Mouse (Mus musculus) layer of hippocampus, postnatal 25 days (tissue): Measurements from ENCODE around the gene 4930474N05Rik. TPM values are rescaled to one million over a fixed set of nuclear protein-coding genes. Genes with fewer than 3 reads are reported as not detected.

Experiments used
- DNase-seq, 2 experiments: peaks; one replicate each; pipeline ENCODE4 v3.0.0; 2022; ENCODE audit warnings: mixed read lengths in 2 of 2, low spot score in 1 of 2; ENCODE audit errors: extremely low spot score in 1 of 2
- total RNA-seq, 2 experiments: library from RNA; stranded (reverse); gene quantifications; 2 replicates each; pipeline ENCODE4 v1.2.3; 2021

4930474N05Rik gene
- total RNA-seq: not detected

DNA sequence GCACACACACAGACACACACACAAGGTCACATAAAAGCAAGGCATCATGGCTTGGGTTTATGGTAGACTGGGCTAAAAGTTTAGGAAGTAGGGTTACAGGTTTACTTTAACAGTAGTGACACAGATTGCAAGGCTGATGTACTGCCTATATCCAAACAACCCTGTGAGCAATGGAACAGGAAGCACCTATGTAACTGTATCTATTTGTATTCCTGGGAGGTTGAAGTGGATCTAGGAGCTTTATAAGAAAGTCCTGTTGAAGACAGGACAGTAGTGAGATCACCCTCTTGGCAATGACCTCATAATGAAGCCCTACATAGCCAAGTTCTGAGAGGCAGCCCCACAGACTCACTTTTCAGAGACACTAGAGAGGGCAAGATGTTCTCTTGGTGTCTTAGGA, at the start of gene 4930474N05Rik:
Gene 4930474N05Rik (plus strand): TSS at position 301 of the 400 bp plus-strand sequence.
- DNase-seq: no peak

DNA sequence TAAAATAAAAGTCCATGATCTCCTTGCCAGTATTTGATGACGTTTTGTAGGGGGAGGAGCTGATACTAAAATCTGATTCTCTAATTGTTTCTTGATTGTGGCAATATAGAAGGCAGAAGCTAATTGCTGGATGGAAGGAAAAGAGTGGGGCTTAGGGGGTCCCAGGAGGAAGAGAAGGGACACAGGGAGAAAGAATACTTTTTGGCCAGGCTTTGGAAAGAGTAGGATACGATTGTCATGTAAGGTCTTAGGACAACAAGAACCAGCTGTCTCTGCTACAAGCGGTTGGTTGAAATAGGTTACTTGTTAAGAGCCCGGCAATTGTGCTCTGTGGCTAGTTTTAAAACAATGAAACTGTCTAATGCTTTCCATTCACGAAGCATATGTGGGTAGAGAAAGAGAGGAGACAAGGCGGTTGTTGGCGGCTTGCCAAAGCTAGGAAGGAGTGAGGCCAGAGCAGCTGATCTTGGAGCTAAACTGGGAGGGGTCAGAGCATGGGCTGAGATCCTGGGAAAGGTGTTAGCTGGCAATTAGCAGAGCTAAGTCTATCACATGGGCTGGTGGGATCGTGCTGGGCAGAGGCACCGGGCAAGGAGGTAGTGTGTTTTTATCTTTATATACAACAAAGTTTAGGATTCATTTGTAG, 45.8 kb upstream of the 4930474N05Rik start:
- DNase-seq: peak in 1 of 2 experiments; percentile 16

DNA sequence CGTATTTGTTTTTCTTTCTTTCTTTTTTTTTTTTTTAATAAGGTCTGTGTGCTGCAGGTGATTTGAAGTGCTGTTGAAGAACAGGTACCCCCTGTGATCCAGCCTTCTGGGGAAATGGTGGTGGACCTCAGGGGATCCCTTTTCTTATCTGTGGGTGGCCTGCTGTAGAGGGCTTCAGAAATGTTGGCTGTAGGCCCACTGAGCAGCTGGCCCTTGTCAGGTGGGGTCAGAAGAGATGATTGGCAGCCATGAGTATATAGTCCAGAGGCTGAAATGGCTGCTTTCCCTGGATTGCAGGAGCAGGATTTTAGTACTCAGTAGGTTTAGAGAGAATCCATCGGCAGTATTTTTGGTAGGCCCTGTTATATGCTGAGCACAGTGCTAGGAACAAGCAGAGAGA, 41.4 kb upstream of the 4930474N05Rik start:
- DNase-seq: no peak

DNA sequence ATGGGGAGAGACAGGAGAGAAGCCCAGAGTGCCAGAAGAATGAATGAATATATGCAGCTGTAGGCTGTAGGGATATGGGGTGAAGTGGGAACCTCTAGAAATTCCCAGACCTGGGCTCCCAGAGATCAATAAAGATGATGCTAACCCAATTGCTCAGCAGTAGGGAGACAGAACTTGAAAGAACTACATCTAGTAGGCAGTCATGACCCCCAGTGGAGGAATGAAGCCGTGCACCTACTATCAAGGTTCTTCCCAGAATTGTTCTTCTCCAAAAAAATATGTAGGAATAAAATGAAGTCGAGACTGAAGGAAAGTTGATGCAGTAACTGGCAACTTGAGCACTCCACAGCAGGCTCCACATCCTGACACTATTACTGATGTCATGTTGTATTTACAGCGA, 3.8 kb downstream of the 4930474N05Rik start:
- no peak for DNase-seq

DNA sequence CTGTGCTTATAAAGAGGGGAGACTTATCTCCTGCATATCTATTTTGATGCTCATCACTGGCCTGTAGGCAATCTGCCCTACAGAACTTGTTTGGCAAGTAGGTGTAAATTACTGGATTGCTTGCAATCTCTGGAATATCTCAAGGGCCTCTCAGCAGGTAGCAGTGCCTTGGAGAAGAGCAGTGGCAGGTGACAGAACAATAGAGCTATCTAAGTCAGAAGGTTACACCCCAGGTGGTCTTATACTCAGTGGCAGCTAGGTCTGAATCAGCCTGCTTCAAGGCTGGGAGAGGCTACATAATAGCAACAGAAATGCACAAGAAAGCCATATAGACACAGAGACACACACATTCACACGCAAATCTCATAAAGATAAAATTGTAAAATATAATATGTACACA, 4.9 kb downstream of the 4930474N05Rik start:
- no peak for DNase-seq

DNA sequence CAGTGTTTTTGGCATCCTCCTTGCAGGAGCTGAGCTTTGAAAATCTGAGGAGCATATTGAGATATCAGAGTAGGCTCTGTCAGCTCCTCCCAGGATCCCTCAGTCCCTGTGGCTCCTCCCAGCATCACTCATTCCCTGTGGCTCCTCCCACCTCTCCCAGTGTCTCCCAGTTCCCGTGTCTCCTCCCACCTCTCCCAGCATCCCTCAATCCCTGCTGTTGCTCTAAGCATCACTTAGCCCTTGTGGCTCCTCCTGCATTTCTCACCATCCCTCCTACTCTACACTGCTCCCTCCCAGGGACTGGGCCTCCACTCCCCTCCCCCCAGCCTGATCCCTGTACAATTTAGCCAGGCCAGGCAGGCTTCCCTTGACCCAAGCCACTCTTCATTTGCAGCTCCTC, 6.0 kb downstream of the 4930474N05Rik start:
- no peak for DNase-seq

DNA sequence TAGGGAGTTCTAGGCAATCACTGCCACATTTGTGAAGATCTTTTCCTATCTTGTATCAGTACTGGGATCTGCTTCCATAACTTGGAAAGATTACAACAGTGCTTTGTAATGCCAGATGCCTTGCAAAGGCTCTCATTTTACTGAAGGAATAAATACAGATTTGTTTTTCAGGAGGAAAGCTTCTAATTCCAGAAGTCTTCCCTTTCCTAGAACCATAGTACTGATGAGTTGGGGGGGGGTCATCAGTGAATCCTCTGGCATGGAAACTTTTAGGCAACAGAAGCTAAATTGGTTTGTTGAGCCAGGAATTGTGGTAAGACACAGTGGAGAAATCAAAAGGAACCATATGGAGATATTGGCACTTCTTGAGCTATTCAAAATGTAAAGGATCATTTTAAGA, 19.8 kb downstream of the 4930474N05Rik start:
- DNase-seq: no peak

DNA sequence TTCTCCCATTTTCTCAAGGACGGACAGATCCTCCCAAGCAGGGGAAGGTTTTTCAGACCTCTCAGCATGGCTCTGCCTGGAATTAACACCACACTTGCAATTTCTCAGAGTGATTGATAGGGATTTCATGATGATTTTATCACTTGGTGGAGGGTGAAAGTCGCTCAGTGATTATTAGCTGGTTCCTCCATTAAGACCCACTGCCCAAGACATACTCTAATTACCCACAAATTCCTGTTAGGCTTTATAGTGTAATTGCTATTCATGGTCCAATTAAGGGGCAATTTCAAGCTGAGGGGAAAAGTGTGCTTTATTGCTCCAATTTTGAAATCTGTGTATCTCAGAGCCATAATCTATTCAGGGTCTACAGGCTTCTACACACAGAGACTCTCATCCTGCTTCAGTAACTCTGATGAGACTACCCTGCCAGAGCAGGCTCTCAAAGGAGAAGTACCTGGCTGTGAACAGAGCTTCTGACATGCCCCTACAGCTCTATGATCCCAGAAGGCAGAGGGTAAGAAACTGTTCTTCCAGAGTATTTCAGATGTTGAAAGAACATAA, 29.1 kb downstream of the 4930474N05Rik start:
- DNase-seq: no peak

DNA sequence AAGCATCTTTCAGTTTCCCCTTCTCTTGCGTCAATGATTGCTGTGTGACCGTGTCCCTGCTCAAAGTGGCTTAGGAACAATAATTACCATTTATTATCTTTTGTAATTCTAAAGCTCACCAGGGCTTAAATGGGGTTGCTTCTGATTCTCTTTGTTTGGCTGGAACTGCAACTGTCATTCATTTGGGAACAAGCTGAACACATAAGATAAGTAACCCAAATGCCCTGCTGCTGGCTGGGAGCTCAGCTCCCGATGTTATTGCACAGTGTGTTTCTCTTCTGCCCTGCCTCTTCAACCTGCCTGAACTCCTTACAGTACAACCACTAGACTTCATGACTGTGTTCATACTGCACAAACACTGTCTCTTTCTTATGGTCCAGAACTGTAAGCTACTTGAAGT, 41.0 kb downstream of the 4930474N05Rik start:
- DNase-seq: no peak

DNA sequence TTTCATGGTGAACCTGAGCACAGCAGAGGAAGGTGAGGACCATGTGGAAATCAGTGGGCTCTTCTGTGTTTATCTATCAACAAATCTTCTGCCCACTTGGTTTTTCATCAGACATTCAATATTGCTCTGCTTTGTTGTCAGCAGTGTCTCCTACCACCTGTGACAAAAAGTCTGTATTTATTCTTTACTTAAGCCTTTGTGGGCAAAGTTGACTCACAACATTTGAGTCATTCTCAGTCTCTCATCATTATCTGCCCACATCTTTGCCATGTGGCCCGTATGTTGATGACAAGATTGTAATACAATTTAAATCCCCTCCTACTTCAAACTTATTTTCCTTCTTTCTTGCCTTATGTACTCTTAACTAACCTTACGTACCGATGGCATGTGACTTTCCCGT, 43.0 kb downstream of the 4930474N05Rik start:
- no peak for DNase-seq

DNA sequence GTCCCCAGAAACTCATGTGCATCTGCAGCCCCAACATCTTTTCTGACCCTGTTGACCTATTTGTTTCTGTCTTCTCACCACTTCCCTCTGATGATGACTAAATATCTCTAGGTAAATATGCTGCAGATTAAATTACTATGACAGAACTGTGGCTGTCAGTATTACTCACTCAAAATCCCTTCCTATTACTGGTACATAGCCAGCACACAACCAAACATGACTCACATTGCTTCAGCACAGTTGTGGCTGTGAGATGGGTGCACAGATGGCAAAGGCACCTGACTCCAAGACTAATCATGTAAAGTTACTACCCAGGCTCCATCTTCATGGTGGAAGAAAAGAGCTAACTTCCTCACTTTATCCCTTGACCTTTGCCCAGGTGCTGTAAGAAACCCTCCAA, 50.5 kb downstream of the 4930474N05Rik start:
- DNase-seq: no peak
